Mouse (Mus musculus): ENCODE results near the gene Pdpk1.

DNA sequence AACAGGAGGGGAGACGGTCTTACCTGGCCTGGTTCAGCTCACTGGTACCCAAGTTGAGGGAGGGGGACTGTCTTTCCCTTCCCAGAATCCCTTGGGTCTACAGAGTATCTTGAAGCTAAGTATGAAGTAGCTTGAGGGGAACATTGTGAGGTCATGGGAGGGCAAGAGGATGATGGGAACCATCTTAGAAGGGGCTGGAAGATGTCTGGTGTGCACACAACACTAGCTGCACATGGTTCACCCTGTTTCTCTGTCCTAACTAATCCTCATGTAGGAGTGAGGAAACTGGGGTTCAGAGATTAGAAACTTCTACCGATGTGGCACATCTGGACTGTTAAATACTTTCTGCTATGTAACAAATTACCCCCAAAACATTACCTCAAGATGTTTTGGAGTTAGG lies at the start of gene Pdpk1:
- no peak for TF ChIP-seq POLR2A (IDR thresholded peaks at IDR 0.05; ENCODE audit: borderline replicate concordance, insufficient read depth, low read length)
- TF ChIP-seq CTCF (IDR thresholded peaks at IDR 0.05; ENCODE audit: borderline replicate concordance, insufficient read depth, low read depth, low read length), result no peak
